Mouse (Mus musculus) neural tube, embryonic 11.5 days (tissue): ENCODE data around the gene Vapb. TPM values are rescaled to one million over a fixed set of nuclear protein-coding genes. Genes with fewer than 3 reads are reported as not detected.

Source experiments
- ATAC-seq: fragments of 200-750 bp; cut with Nextera tagmentation; 2 replicates; pipeline ENCODE4 v1.8.0; 2017; ENCODE audit warnings: moderate number of reproducible peaks, mild to moderate bottlenecking, moderate TSS enrichment, moderate library complexity; ENCODE audit not compliant: insufficient read depth, low FRiP score, low TSS enrichment
- DNase-seq: peaks from one replicate; pipeline ENCODE4 v3.0.0-alpha.2; 2015; ENCODE audit warnings: low spot score
- H3K27ac ChIP-seq: fragments of 300-500 bp; sonication (generic); 2 replicates; pipeline ENCODE4 v1.5.1; 2014; ENCODE audit warnings: low read depth, mild to moderate bottlenecking, low read length
- H3K27me3 ChIP-seq: fragments of 300-500 bp; sonication (generic); 2 replicates; pipeline ENCODE4 v1.6.1; 2014; ENCODE audit warnings: mild to moderate bottlenecking, low read length, mixed read lengths; ENCODE audit not compliant: control insufficient read depth, insufficient read depth
- H3K36me3 ChIP-seq: fragments of 300-500 bp; sonication (generic); 2 replicates; pipeline ENCODE4 v1.6.1; 2014; ENCODE audit warnings: mild to moderate bottlenecking, low read length, moderate library complexity, mixed read lengths; ENCODE audit not compliant: control insufficient read depth, insufficient read depth
- H3K4me1 ChIP-seq: fragments of 300-500 bp; sonication (generic); 2 replicates; pipeline ENCODE4 v1.6.1; 2014; ENCODE audit warnings: low read length, mixed read lengths; ENCODE audit not compliant: control insufficient read depth, insufficient read depth
- H3K4me2 ChIP-seq: fragments of 300-500 bp; sonication (generic); 2 replicates; pipeline ENCODE4 v1.6.1; 2014; ENCODE audit warnings: low read depth, mild to moderate bottlenecking, moderate library complexity
- H3K4me3 ChIP-seq: fragments of 300-500 bp; sonication (generic); 2 replicates; pipeline ENCODE4 v1.5.1; 2014; ENCODE audit warnings: low read depth, low read length
- H3K9ac ChIP-seq: fragments of 300-500 bp; sonication (generic); 2 replicates; pipeline ENCODE4 v1.6.1; 2014; ENCODE audit warnings: mild to moderate bottlenecking, low read length
- H3K9me3 ChIP-seq: fragments of 300-500 bp; sonication (generic); 2 replicates; pipeline ENCODE4 v1.6.1; 2016; ENCODE audit warnings: low read length; ENCODE audit not compliant: control insufficient read depth
- WGBS: fragments of 180-500 bp; shearing (Covaris S2); extraction: QIAGEN DNeasy Blood & Tissue Kit; methylation state at CpG from one replicate; pipeline ENCODE4 v1.1.7; 2014; 5-methylcytosine and 5-hydroxymethylcytosine counted together
- microRNA-seq: library from miRNA; unstranded; fragments of <30 nt; microRNA quantifications from one replicate; pipeline ENCODE4, GENCODE M21; 2016
- polyA plus RNA-seq: library from polyadenylated mRNA; unstranded; fragments of >200 nt; fragmentation: Nextera tagmentation; extraction: Ambion mirVana; gene quantifications from 2 replicates; pipeline ENCODE4 v1.2.1, GENCODE M21; 2014

The Vapb gene
- polyA plus RNA-seq, 1 experiment from 2014 or later: 15.2 TPM

DNA sequence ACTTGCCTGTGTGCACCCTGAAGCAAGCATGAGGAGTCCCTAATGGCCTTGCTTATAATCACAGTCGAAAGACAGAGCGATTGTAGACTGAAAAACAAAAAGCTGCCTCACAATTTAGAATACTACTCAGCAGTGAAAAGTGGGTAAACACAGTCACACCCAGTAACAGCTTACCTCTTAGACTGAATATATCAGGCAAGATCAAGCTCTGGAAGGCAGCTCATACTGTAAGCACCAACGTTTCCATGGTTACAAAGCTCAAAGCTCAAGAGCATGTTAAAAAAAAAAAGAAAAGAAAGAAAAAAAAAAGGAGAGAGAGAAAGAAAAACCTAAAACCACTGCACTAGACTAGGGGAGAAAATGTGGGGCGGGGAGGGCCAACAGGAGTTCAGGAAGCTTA is 89.0 kb downstream of the Vapb start:
- ATAC-seq (no peak), DNase-seq (no peak)
- H3K9me3 ChIP-seq: no peaks in the 10 kb centered on the region
- no peaks in the 10 kb centered on the region for H3K36me3 ChIP-seq
- no peaks in the 10 kb centered on the region for H3K4me1 ChIP-seq
- H3K4me2 ChIP-seq: no peak overlapping the region
- no peak overlapping the region for H3K27ac ChIP-seq
- H3K27me3 ChIP-seq: no peaks in the 10 kb centered on the region
- WGBS: 85% methylated on average over 4 of the region's 4 CpGs
- no peak overlapping the region for H3K9ac ChIP-seq
- no peak overlapping the region for H3K4me3 ChIP-seq

DNA sequence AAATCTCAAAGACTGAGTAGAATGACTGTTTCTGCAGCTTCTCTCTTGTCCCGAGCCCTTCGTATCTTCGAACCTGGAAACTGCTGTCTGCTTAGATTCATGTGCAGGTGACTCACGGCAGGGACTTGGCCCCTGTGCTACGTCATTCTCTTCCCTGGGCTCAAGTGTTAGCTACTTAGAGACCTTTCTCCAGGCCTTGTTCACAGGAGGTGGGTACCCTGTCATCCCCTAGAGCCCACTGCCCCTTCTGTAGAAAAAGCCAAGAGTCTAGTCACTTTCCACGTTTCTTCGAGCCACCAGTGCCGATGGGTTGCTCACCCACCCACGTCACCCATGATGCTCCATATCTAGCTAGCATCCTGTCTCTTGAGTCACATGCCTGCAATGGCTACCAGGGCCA is 89.9 kb downstream of the Vapb start:
- no peak for DNase-seq
- H3K4me2 ChIP-seq: no peak overlapping the region
- H3K4me1 ChIP-seq: no peaks in the 10 kb centered on the region
- no peak overlapping the region for H3K4me3 ChIP-seq
- WGBS: 91% methylated on average over 9 of the region's 9 CpGs
- H3K27ac ChIP-seq: no peak overlapping the region
- H3K9ac ChIP-seq: no peak overlapping the region
- no peaks in the 10 kb centered on the region for H3K36me3 ChIP-seq
- ATAC-seq: no peak
- H3K9me3 ChIP-seq: no peaks in the 10 kb centered on the region
- no peaks in the 10 kb centered on the region for H3K27me3 ChIP-seq

DNA sequence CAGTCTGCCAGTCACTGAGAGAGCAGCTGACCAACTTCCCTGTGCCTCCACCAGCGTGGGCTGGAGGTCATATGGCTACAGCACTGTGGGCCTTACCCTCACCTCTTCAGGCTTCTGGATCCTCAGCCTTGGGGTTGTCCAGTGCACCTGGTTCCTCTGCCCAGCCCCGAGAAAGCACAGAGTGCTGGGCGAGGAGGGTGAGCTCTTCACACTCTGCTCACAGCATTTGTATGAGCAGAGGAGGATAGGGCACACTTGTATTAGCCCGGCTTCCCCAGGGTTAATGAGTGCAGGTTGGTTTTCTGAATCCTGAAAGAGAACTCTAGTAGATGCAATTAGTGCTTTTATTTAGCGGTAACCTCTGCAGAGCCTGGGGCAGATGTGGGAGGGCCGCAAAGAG is 90.8 kb downstream of the Vapb start:
- no peaks in the 10 kb centered on the region for H3K4me1 ChIP-seq
- WGBS: 60% methylated on average over 6 of the region's 6 CpGs
- no peak for ATAC-seq

DNA sequence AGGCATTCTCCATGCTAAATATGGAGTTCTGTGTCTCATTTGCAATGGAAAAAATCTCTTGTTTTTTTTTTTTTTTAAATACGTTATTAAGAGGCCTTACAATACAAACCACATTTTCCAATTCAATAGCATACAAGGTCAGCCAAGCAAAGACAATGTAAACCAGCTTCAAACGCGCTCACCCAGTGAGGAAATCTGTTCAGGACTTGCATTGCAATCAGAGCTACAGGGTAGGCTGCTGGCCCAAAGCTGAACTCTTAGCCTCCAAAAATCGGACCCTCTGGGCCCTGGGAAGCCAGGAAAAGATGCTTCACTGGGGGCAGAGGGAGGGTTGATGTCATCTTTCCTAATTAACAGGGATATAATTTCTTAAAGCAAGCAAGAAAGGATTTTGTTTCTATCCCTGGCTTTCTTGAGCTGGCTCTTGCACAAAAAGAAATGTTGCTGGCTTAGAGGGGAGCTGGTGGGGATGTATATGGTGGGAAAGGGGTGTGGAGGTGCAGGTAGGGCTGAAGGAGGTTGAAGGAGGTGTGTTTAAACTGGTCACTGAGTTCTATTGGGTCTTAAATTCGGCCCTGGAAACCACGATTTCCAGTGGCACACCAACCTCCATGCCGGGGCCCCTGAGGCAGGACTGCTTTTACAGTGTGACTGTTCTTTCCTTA is 95.6 kb downstream of the Vapb start:
- H3K27me3 ChIP-seq: no peaks in the 10 kb centered on the region
- ATAC-seq: no peak
- H3K4me3 ChIP-seq: no peak overlapping the region
- H3K9ac ChIP-seq: no peak overlapping the region
- no peaks in the 10 kb centered on the region for H3K36me3 ChIP-seq
- H3K4me1 ChIP-seq: no peaks in the 10 kb centered on the region
- no peaks in the 10 kb centered on the region for H3K9me3 ChIP-seq
- no peak for DNase-seq
- H3K27ac ChIP-seq: no peak overlapping the region
- H3K4me2 ChIP-seq: no peak overlapping the region
- 83% methylated on average over 7 of the region's 7 CpGs for WGBS

More for the DNA sequence above, 90.8 kb downstream of the Vapb start:
- Histone ChIP-seq H3K9me3 (no peaks in the 10 kb centered on the region), H3K36me3 (no peaks in the 10 kb centered on the region), H3K27me3 (no peaks in the 10 kb centered on the region), H3K4me2 (no peak overlapping the region), H3K9ac (no peak overlapping the region), H3K4me3 (no peak overlapping the region), H3K27ac (no peak overlapping the region)
- no peak for DNase-seq

Small RNA genes lying within 50 kb of the gene (microRNA-seq; reads per million reads assigned to microRNA genes)
- gene Mir6340: not detected

Other genes with a start within 250 kb of the Vapb start
- gene 1700021F07Rik, start 214.9 kb upstream of the Vapb start, polyA plus RNA-seq: not detected in 2 replicates
- gene Ankrd60, start 159.1 kb upstream of the Vapb start, polyA plus RNA-seq: not detected in 2 replicates
- 43.6 and 44.1 TPM in 2 replicates for gene Rab22a, start 77.8 kb upstream of the Vapb start, polyA plus RNA-seq
- gene 1700010B08Rik, start 18.1 kb upstream of the Vapb start, polyA plus RNA-seq: not detected in 2 replicates